Comparison of ENCODE assay signal across 8 mouse cellular contexts in genomic region chr12:113099470-113100237, GRCm38 (mm10). TPM values are rescaled to one million over a fixed set of nuclear protein-coding genes. Genes with fewer than 3 reads are reported as not detected.
DNase-seq lines count a peak whose midpoint lies in the region; ATAC-seq lines count a peak whose summit lies in the region.

No protein-coding gene starts in this region.

- H3K4me3 ChIP-seq in forebrain, embryonic 16.5 days (replicated peaks; ENCODE audit: low read length), result peak overlapping the region; percentile 97
- peak overlapping the region; percentile 80 for H3K4me3 ChIP-seq in liver, embryonic 13.5 days (replicated peaks)

- no peak for ATAC-seq in forebrain, embryonic 16.5 days
- ATAC-seq in liver, embryonic 13.5 days (ENCODE audit: low read depth), result peak; percentile 13

- no peaks in the 10 kb centered on the region for H3K36me3 ChIP-seq in forebrain, embryonic 16.5 days (ENCODE audit: control insufficient read depth, insufficient read depth)
- peaks cover 8% of the 10 kb centered on the region; the same call in 1 of the 2 replicates for H3K36me3 ChIP-seq in liver, embryonic 13.5 days

- peak overlapping the region; percentile 71 for H3K4me2 ChIP-seq in forebrain, embryonic 16.5 days (ENCODE audit: low read length)
- peak overlapping the region; percentile 85 for H3K4me2 ChIP-seq in liver, embryonic 13.5 days

- DNase-seq in cerebellum, adult 9-10 months, result peak; percentile 56
- no peak for DNase-seq in cerebellum, postnatal 36 days
- peak; percentile 20 for DNase-seq in CD4-positive helper T cell, adult 2 months (ENCODE audit: low read depth, low spot score)
- DNase-seq in liver, embryonic 13.5 days, result no peak
- DNase-seq in gastrocnemius, postnatal 14 days, result no peak
- DNase-seq in right cerebral cortex, adult 18-20 months, result no peak
- DNase-seq in embryo, embryonic 10 days (ENCODE audit: low spot score), result no peak

- H3K9ac ChIP-seq in forebrain, embryonic 16.5 days (replicated peaks; ENCODE audit: low read depth, low read length), result peak overlapping the region; percentile 98
- peak overlapping the region; percentile 92 for H3K9ac ChIP-seq in liver, embryonic 13.5 days

- no peaks in the 10 kb centered on the region for H3K27me3 ChIP-seq in forebrain, embryonic 16.5 days (replicated peaks; ENCODE audit: control insufficient read depth, insufficient read depth, low read length)
- H3K27me3 ChIP-seq in liver, embryonic 13.5 days, result peaks cover 12% of the 10 kb centered on the region; the same call in 1 of the 2 replicates

- H3K27ac ChIP-seq in forebrain, embryonic 16.5 days (ENCODE audit: low read length), result no peak overlapping the region
- peak overlapping the region; percentile 82 for H3K27ac ChIP-seq in liver, embryonic 13.5 days

- intact Hi-C loops in gastrocnemius, postnatal 14 days (cut with DNase I; ENCODE audit: low total_unique reads), result no loop called here

- WGBS in forebrain, embryonic 16.5 days, result 35% methylated on average over 6 of the region's 6 CpGs
- 10% methylated on average over 6 of the region's 6 CpGs for WGBS in liver, embryonic 13.5 days (ENCODE audit: insufficient replicate concordance)

- H3K9me3 ChIP-seq in forebrain, embryonic 16.5 days (ENCODE audit: control insufficient read depth, low read length), result no peaks in the 10 kb centered on the region
- no peaks in the 10 kb centered on the region for H3K9me3 ChIP-seq in liver, embryonic 13.5 days (replicated peaks)

- H3K4me1 ChIP-seq in forebrain, embryonic 16.5 days (replicated peaks; ENCODE audit: control insufficient read depth, insufficient read depth, low read length), result peaks cover 34% of the 10 kb centered on the region
- H3K4me1 ChIP-seq in liver, embryonic 13.5 days (replicated peaks), result peaks cover 71% of the 10 kb centered on the region

RNA-seq across cellular contexts. Expression of gene Mta1, which starts 1.6 kb away (rescaled TPM):
- 15.6 and 17.2 TPM in 2 replicates for polyA plus RNA-seq in forebrain, embryonic 16.5 days (2015; fragmentation: Nextera tagmentation; extraction: Ambion mirVana)
- polyA plus RNA-seq in liver, embryonic 13.5 days (2015; fragmentation: Nextera tagmentation; extraction: Ambion mirVana), result 4.8 and 6.1 TPM in 2 replicates
- 10 to 100 TPM; 34.6 to 35.4 TPM for total RNA-seq in gastrocnemius, postnatal 14 days (2021)

RNA-seq across cellular contexts. Expression of gene Tex22, which starts 25.4 kb away (rescaled TPM):
- polyA plus RNA-seq in forebrain, embryonic 16.5 days (2015; fragmentation: Nextera tagmentation; extraction: Ambion mirVana), result not detected in 2 replicates
- not detected in 2 replicates for polyA plus RNA-seq in liver, embryonic 13.5 days (2015; fragmentation: Nextera tagmentation; extraction: Ambion mirVana)
- under 1 TPM in 1 of 2 experiments, not detected in 1; 0.27 TPM for total RNA-seq in gastrocnemius, postnatal 14 days (2021)

RNA-seq across cellular contexts. Expression of gene Crip2, which starts 40.4 kb away (rescaled TPM):
- 426 and 444 TPM in 2 replicates for polyA plus RNA-seq in forebrain, embryonic 16.5 days (2015; fragmentation: Nextera tagmentation; extraction: Ambion mirVana)
- polyA plus RNA-seq in liver, embryonic 13.5 days (2015; fragmentation: Nextera tagmentation; extraction: Ambion mirVana), result 47.9 and 50.4 TPM in 2 replicates
- 10 to 100 TPM; 82.5 to 84.7 TPM for total RNA-seq in gastrocnemius, postnatal 14 days (2021)

RNA-seq across cellular contexts. Expression of gene Crip1, which starts 46.5 kb away (rescaled TPM):
- polyA plus RNA-seq in forebrain, embryonic 16.5 days (2015; fragmentation: Nextera tagmentation; extraction: Ambion mirVana), result 30.6 and 35.2 TPM in 2 replicates
- polyA plus RNA-seq in liver, embryonic 13.5 days (2015; fragmentation: Nextera tagmentation; extraction: Ambion mirVana), result 84.5 and 94.1 TPM in 2 replicates
- 100 to 1,000 TPM; 115 to 139 TPM for total RNA-seq in gastrocnemius, postnatal 14 days (2021)

RNA-seq across cellular contexts. Expression of gene Tedc1, which starts 56.6 kb away (rescaled TPM):
- 20.2 and 21.5 TPM in 2 replicates for polyA plus RNA-seq in forebrain, embryonic 16.5 days (2015; fragmentation: Nextera tagmentation; extraction: Ambion mirVana)
- 12.0 and 12.9 TPM in 2 replicates for polyA plus RNA-seq in liver, embryonic 13.5 days (2015; fragmentation: Nextera tagmentation; extraction: Ambion mirVana)
- 1 to 10 TPM in 1 of 2 experiments, under 1 TPM in 1; 0.69 to 1.6 TPM for total RNA-seq in gastrocnemius, postnatal 14 days (2021)

Comparison
In these comparisons a context has a peak if more than half of its experiments do, and no peak if none do; other contexts are left out.
1. DNase-seq: peak in cerebellum, adult 9-10 months (single experiment) and CD4-positive helper T cell, adult 2 months (single experiment); none in cerebellum, postnatal 36 days (0 of 2), liver, embryonic 13.5 days (single experiment), gastrocnemius, postnatal 14 days (single experiment), right cerebral cortex, adult 18-20 months (single experiment) and embryo, embryonic 10 days (single experiment).